Mouse (Mus musculus) thymus, postnatal 14 days (tissue): ENCODE measurements around the gene Gna11.
A peak's percentile ranks its signal among the peaks of the same experiment; 100 is the strongest.

ENCODE experiments used
- DNase-seq: peaks from one replicate; pipeline ENCODE4 v3.0.0; 2021

Gna11 gene

DNA sequence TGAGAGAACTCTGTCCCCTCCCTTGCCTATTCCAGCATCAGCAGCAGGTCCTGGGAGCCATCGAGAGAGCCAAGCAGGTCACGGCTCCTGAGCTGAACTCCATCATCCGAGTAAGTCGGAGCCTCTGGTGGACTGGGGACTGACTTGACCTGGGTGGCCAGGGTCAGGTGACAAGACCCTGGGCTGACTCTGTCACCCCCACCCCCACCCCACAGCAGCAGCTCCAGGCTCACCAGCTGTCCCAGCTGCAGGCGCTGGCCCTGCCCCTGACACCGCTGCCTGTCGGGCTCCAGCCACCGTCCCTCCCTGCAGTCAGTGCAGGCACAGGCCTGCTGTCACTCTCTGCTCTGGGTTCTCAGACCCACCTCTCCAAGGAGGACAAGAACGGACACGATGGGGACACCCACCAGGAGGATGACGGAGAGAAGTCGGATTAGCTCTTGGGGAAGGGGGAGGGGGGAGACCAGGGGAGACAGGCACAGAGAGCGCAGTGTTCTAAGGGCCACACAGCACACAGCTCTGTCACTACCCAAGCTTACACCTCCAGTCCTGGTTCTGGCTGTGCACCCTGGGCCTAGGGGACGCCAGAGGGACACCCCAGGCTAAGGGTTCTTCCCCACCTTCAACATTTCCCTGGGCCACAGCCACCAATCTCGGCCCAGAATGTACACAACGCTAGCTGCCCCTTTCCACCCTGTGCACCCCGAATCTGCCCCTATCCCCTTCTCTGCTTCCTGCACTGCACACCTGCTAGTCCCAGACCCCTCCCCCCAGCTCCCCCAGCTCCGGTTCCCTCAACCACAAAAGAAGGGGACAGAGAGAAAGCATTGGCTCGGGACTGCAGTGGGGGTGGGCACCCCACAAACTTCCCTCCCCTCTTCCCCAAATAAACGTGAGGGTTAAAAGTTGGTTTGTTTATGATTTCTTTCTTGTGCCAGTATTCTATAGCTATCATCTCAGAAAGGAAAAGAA is 20.6 kb upstream of the Gna11 start:
- peak; percentile 94 for DNase-seq

DNA sequence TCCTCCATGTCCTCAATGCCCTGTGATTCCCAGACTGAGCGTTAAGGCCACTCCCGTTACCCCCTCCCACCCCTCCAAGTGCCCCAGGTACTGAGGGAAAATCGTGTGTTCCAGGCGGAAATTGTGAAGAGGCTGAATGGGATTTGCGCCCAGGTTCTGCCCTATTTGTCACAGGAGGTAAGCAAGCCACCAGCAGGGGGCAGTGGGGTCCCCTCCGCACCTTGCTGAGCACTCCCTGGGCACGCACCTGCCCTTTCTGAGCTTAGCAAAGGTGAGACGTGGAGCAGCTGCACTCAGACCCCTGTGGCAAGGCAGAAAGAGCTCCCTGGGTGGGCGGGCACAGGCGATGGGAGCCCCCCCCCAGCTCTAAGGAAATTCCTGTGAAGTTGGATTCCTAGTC is 19.7 kb upstream of the Gna11 start:
- peak; percentile 92 for DNase-seq

DNA sequence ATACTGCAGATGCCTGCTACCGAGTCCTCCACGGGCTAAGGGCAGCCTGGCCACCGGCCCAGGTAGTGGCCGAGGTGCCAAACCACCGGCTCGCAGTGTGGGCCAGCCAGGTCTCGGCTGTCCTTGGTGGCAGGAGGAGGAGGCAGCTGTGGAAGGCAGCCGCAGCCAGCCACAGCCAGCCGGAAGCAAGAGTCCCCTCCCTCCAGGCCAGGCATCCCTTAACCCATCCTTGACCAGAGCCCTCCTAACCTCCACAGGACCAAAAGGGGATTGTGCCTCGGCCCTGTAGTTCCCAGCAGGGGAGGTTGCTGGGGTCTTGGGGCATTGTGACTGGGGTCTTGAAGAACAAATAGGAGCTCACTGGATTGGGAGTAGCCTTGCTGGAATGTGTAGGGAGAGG is 19.2 kb upstream of the Gna11 start:
- no peak for DNase-seq

DNA sequence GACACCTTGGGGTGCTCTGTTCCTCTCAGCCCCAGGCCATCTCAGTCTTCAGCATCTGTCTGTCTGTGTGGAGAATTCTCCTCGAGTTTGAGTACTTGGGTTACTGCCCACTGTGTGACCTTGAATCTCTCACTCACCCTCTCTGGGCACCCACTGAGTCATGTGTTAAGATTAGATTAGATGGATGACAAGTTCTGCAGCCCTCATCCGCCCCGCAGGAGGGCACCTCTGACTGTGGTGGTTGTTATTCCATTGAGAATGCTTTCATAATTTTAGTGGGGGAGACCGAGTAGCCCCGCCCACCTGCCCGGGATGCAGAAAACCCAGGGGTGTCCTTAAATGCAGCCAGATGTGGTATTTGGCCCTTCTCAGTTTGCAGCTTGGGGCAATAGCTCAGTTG is 18.5 kb upstream of the Gna11 start:
- DNase-seq: no peak

DNA sequence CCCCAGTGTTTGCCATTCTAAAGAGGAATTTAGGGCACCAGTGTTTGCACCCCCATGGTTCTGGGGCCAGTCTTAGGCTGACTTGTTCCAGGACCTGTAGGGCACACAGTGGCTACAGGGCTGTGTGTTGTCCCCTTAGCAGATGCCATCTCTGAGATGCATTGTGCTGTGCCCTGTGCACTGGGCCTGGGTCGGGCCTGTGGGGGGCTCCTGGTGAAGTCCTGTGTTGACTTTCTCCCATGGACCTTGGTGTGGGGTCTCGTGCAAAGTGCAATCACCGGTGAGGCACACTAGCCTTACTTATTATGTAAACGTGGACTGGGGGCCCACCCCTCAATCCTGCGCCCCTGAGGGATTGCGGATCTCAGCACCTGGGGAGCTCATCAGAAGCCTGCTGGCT is 17.4 kb upstream of the Gna11 start:
- DNase-seq: no peak

DNA sequence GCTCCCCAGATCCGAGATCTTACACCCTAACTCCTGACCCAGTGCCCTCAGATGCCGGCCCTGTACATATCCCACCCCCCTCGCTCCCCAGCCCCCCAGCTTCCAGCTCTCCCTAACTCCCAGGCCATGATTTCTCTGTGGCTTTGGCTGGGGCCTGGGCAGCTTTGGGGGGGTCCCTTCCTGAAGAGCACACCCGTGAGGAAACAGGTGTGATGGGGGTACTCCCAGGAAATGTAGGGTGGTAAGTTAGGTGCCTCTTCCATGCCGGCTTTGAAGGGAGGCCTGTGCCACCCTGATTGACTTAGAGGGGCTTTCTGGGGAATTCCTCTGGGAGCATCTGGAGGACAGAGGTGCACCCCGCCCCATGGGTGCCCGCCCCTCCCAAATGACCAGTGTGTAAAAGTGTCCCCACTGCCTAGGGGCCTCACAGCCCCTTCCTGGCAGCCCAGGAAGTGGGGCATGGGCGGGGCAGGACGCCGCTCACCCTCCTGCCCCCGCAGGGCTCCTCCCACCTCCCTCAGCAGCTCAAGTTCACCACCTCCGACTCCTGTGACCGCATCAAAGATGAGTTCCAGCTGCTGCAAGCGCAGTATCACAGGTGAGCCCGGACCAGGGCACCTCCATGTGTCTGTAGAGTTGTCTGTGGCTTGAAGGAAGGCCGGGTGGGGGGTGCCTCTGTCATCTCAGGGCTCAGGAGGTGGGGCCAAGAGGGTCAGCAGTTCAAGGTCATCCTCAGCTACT is 15.9 kb upstream of the Gna11 start:
- peak; percentile 95 for DNase-seq

DNA sequence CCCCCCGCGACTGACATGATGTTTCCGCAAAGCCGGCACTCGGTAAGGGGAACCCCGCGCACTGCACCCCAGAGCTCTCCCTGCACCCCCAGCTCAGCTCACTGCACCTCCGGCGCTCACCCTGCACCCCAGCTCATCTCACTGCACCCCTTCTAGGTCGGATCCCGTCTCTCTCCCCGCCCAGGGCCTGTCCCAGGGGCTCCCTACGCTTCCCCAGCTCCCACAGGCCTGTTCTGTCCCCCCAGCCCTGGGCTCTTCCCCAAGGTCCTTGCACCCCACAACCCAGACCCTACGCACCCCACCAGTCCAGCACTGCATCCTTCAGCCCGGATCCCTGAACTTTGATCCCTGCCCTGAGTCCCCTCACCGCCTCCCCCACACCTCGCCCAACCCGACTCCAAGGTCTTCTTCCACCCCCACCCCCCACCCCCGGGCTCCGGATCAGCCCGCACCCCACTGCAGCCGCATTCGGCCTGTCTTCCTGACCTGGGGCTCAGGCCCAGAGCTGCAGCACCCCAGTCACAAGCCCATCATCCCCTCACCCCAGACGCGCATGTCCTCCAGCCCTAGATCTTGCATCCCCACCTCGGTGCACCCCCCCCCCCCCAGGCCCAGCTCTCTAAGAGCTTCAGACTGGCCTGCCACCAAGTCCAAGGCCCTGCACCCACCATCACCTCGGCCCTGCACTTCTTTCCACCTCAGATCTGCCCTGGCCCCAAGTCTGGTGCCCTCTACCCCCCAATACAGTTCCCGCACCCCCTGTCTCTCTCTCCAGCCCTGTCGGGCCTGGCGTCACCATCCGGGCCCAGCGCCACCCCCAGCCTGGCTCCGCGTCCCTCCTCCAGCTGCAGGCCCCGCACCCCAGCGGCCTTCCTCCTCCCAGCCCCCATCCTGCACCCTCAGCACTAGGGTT is 14.9 kb upstream of the Gna11 start:
- DNase-seq: peak; percentile 90

DNA sequence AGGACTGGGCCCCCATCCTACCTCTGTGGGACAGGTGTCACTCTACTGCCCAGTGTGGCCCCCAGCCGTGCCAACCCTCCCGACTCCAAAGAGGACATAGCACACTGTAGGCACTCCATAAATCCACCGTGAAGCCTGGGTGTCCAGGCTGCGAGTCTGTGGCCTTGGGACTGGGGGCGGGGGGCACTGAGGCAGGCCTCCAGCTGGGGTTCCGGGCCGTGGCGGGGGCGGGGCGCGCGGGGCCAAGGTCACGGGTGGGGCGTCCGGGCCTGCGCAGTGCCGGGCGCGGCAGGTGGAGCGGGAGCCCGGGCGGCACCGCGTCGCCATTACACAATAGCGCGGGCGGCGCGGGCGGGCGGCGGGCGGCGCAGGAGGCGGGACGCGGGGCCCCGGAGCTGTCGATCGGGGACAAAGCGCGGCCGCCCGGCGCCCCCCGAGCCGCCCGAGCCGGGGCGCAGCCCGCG is 14.2 kb upstream of the Gna11 start, which contains the start of gene Aes:
Gene Aes (plus strand): TSS at position 326 of the 464 bp plus-strand sequence.
- peak; percentile 93 for DNase-seq

DNA sequence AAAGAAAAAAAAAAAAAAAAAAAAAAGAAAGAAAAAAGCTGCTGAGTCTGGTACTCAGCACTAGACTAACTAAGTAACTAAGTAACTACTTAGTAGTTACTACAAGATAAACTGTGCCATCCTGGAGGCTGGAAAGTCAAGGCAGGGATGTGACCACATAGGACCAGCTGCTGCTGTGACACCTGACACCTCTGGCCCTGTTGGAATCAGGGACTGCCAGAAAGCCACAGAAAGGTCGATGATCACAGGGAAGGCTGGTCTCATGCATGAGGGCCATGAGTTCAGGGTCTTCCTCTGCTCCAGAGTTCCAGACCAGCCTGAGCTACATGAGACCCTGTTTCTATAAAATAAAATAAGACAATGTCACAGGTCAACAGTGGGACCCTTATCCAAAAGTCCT is 12.5 kb upstream of the Gna11 start:
- DNase-seq: no peak

DNA sequence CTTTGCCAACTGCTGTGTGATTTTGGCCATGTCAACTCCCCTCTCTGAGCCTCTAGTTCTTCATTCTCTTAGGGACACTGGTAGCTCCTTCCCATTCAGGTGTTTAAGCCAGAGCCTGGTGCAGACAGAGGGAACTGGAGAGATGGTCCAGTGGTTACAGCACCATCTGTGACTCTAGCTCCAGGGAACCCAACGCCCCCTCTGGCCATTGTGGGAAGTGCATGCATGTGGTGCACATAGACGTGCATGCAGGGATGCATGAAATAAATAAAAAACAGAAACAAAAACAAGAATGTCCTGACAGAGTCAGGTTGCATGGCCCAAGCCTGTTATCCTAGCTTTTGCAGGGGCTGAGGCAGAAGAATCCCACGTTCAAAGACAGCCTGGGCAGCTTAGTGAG is 11.3 kb upstream of the Gna11 start:
- DNase-seq: no peak

DNA sequence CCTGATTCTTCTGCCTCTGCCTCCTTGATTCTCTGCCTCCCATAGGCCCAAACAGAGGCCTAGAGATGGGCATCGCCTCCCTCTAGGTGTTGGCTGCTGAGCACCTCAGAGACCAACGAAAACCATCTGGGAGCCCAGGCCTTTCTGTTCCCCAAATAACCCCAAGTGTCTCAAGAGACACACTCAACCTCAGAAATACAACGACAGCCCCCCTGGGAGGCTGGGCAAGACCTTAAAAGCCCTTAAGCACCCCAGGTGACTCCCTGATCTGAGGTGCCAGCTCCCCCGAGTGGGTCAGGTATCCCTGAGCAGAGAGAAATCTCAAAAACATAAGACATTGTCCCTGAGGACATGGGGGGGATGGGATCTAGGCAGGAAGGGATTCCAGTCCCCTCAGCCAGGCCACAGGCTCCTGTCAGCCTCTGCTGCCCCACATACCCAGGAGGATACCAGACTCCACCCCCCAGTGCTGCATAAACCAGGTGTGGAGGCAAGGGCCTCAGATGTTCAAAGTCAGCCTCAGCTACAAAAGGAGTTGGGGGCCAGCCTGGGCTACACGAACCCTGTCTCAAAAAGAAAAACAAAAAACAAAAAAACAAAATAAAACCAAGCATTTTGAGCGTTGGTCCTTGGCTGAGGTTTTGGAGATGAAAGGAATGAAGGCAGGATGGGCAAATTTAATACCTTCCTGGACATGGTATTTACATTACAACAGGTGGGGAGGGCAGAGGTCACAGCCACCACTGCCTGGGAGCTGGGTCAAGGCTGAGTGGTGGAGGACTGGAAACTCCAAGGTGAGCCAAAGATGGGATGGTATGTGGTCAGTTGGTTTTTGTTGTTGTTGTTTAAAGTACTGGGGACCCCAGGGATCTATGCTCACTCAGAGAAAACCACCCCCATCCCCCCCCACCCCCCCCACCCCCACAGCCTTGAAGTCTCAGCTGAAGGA is 9.1 kb upstream of the Gna11 start:
- DNase-seq: no peak

DNA sequence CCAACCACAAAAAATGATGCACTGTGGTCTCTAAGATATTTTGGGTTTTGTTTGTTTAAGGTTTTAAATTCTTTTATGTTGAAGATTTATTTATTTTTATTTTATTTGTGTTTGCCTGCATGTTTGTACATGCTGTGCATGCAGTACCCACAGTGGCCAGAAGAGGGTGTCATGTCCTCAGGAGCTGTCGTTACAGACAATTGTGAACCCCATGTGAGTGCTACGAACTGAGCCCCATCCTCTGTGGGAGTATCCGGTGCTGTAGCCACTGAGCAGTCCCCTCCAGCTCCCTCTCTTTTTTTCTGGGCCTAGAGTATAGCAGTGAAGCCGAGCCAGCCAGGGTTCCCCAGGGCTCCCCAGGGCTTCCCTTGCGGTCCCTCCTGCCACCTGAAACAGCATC is 8.2 kb upstream of the Gna11 start:
- DNase-seq: peak; percentile 64

DNA sequence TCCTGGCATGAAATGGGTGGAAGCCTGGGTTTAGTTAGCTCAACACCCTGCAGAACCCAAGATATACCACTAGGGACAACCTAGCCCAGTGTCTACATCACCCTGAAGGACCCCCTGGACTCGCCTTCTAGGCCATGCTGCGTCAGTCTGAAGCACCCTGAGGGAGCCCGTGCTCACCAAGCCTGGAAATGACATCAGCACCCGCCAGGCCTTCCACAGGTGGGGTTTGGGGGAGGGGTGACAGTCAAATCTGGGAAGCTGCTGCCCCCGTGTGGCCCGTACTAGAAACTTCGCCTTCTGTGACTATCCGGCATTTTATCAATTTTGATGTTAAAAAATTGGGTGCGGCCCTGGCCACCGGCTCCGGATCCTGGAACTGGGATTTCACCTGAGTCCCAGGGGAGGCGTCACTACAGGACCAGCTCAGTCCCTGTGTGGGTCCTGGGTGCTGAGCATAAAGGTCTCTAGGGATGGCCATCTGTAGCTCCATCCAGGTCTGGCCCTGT is 6.7 kb upstream of the Gna11 start:
- DNase-seq: peak; percentile 92

DNA sequence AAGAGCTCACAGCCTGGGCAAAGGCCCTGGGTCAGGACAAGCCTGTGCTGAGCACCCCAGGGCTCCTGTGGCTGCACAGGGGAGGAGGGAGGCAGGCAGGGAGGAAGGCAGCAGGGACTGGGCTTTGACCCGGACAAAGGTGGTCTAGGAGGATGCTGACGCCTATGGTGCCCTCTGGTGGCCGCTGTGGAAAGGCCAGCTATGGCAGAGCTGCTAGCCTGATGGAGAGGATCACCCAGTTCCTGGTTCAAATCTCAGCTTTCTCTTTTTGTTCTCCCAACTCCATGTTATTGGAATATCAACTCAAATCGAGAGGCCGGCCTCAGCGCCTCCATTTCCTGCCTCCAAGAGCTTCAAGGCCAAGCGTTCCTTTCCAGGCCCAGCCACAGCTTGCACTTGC is 5.3 kb upstream of the Gna11 start:
- peak; percentile 89 for DNase-seq

DNA sequence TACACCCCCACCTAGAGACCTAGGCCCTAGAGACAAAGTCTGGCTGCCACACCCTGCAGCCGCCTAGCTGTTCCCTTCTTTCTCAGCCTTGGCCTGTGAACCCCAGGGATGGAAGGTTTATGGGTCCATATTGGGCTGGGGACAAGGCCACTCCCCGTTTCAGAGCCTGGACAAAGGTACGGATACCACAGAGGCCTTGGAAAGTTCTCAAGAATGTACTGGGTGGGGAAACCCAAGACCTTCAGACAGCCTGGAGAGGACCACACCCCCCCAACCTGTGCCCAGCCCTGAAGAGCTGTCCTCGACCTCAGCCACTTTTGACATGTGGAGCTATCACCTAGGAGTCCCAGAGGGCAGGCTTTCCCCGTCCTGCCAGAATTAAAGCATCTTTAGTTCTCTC is 4.0 kb upstream of the Gna11 start:
- DNase-seq: no peak

DNA sequence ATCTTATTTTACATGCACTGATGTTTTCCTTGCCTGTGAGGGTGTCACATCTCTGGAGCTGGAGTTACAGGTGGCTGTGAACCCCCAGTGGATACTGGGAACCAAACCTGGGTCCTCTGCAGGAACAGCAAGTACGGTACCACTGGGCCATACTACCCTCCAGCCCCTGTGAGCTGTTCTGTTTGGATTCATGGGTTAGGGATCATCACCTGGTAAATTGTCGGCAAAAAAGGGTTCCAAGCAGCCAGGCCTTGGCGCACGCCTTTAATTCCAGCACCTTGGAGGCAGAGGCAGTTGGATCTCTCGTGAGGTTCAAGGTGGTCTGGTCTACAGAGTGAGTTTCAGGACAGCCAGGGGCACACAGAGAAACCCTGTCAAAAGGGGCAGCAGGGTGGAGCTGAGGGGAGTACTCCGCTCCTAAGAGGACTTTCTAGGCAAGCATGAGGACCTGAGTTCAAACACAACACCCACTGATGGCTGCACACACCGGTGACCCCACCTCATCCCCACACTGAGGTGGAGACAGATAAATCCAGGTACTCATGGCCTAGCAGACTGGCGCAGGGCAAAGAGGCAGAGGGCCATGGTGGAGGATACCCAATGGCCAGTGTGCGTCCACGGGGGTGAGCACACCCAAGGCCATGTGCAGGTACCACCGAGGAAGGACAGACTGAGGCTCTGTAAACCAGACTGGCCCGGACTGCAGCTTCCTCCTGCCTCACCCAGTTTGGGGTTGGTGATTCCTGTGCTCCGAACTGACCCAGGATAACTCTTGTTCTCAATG is 2.0 kb upstream of the Gna11 start:
- no peak for DNase-seq

DNA sequence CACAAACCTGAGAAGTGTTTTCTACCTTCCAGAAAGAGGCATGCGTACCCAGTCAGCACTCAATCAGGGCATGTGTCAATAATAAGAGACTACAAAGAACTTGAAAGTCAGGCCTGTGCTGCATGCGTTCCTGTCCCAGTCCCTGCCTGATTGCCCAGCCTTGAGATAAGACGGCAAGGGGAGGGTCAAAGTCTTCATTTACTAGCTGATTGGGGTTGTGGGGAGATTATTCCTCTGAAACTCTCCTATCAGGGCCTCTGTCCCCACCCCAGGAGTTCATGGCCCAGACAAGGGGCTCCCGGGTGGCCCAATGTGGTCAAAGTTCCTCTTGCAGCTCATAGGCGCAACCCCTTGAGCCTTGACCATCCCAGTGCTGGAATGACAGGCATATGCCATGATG is 1.3 kb upstream of the Gna11 start:
- DNase-seq: no peak

DNA sequence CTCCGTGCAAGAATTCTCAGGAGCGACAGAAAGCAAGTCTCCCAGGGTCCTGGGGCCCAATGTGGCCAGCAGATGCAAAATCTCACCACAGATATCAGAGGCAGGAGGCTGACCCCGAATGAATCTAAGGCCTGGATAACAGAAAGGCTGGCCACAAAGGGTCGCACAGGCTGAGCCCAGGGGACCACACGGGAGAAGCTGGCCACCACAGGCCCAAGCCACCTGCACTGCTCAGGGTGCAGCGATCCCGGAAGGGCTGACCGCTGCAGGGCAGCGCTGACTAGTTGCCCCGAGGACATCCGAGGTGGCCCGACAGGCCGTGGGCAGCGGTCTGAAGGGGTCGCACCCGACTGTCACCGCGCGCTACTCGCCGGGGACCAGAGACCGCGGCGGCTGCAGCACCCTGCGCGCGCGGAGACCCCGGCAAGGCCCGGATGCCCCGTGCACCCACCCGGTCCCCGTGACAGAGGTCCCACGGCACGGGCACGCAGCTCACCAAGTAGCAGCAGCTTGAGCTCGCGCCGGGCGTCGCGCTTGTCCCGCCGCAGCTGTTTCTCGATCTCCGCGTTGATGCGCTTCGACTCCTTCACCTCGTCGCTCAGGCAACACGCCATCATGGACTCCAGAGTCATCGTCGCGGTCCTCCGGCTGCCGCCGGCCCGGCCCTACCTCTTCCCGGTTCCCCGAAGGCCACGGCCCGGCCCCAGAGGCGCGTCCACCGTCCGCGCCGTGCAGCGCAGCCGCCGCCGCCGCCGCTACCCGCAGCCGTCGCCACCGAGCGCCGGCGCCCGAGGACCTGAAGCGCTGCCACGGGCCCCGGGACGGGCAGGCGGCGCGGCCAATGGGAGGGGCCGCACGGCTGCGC is 462 bp downstream of the Gna11 start:
- DNase-seq: no peak

DNA sequence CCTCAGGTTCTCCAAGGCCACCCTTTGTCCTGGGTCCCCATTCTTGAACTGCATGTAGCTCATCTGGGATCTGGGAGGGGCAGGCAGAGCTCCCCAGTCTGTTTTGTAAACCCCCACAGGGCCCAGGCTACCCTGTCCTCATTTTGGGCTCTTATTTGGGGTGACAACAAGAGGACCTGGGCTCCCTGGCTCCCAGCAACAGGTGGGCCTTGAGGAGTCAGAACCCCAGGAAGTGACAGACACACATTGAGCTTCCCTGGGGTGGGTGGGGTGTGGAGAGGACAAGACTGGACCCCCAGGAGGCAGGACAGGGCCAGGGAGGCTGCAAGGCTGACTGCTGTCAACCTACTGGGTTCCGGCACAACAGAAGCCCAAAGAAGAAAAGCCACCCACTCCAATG is 1.4 kb downstream of the Gna11 start:
- DNase-seq: no peak
